Mouse (Mus musculus) myocyte (in vitro differentiated cells): Measurements from ENCODE around the gene Phb.

Source experiments
- CEBPB ChIP-seq: IDR thresholded peaks from 2 replicates; pipeline ENCODE4 v1.6.1; 2011; ENCODE audit warnings: mild to moderate bottlenecking, moderate library complexity; ENCODE audit not compliant: poor library complexity, insufficient read depth, severe bottlenecking
- E2F4 ChIP-seq: IDR thresholded peaks from one replicate; pipeline ENCODE4 v1.6.1; 2011; ENCODE audit warnings: mild to moderate bottlenecking, control low read depth, moderate library complexity; ENCODE audit not compliant: insufficient read depth
- MAX ChIP-seq: IDR thresholded peaks from one replicate; pipeline ENCODE4 v1.6.1; 2011; ENCODE audit warnings: low read depth, mild to moderate bottlenecking, control low read depth
- MYOD1 ChIP-seq, 3 experiments: IDR thresholded peaks; one replicate each; pipeline ENCODE4 v1.6.1; 2011; ENCODE audit warnings: control low read depth in 2 of 3, low read depth in 2 of 3, mild to moderate bottlenecking in 2 of 3, moderate library complexity in 1 of 3; ENCODE audit not compliant: insufficient read length in 2 of 3, control insufficient read depth in 1 of 3
- MYOG ChIP-seq, 3 experiments: IDR thresholded peaks; one replicate each; pipeline ENCODE4 v1.6.1; 2011; ENCODE audit warnings: control low read depth in 2 of 3, low read depth in 2 of 3, mild to moderate bottlenecking in 2 of 3; ENCODE audit not compliant: insufficient read length in 2 of 3, control insufficient read depth in 1 of 3, insufficient read depth in 1 of 3
- POLR2A ChIP-seq: IDR thresholded peaks from one replicate; pipeline ENCODE4 v1.6.1; 2011; ENCODE audit warnings: low read depth, mild to moderate bottlenecking, control low read depth, moderate library complexity; ENCODE audit not compliant: insufficient read length
- REST ChIP-seq: IDR thresholded peaks from one replicate; pipeline ENCODE4 v1.6.1; 2011; ENCODE audit warnings: mild to moderate bottlenecking, control low read depth, moderate library complexity; ENCODE audit not compliant: insufficient read depth, insufficient read length
- TCF12 ChIP-seq: IDR thresholded peaks from one replicate; pipeline ENCODE4 v1.6.1; 2011; ENCODE audit warnings: mild to moderate bottlenecking, control low read depth; ENCODE audit not compliant: poor library complexity, insufficient read depth, severe bottlenecking
- TCF3 ChIP-seq: IDR thresholded peaks from one replicate; pipeline ENCODE4 v1.6.1; 2011; ENCODE audit warnings: low read depth, control low read depth; ENCODE audit not compliant: insufficient read length
- USF1 ChIP-seq: IDR thresholded peaks from one replicate; pipeline ENCODE4 v1.6.1; 2011; ENCODE audit warnings: low read depth, mild to moderate bottlenecking, control low read depth, moderate library complexity

DNA sequence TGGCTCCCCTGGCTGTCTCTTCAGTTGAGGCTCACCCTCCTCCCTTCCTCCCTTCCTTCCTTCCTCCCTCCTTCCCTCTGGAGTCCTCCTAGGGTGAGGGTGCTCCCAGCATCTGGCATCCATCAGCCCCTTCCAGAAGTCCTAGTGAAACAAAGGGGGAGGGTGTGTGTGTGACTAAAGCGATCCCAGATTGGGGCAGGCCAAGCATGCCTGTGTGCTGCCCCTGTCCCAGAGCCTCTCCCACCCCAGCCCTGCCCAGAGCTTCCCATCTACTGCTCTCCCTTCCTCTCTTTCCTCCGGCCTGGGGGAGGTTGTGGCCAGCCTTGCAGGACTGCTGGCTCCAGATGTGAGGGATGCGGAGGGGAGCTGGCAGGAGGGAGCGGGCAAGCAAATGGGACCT is 35.5 kb upstream of the Phb start:
- TF ChIP-seq TCF3 (no peak), REST (no peak), TCF12 (no peak), POLR2A (no peak), E2F4 (no peak), MYOD1 (IDR thresholded peaks at IDR 0.05; ENCODE audit: control insufficient read depth in 1 of 3, insufficient read length in 2 of 3, low read depth in 2 of 3) (no peak), USF1 (no peak), MAX (no peak), MYOG (IDR thresholded peaks at IDR 0.05; ENCODE audit: control insufficient read depth in 1 of 3, insufficient read depth in 1 of 3, insufficient read length in 2 of 3, low read depth in 2 of 3) (no peak), CEBPB (no peak)
